Mouse (Mus musculus): ENCODE measurements around the gene Vps45. TPM values are rescaled to one million over a fixed set of nuclear protein-coding genes. Genes with fewer than 3 reads are reported as not detected.
A peak's percentile ranks its signal among the peaks of the same experiment; 100 is the strongest.

The Vps45 gene
- total RNA-seq, 2 experiments from 2014 or later, result 8.2 to 32.3 TPM

GRCm38 (mm10) chr3:96041079-96041478 lies 17.2 kb downstream of the Vps45 start:
- no peak for ATAC-seq (replicated peaks; ENCODE audit: low FRiP score, poor library complexity, severe bottlenecking)

- no peak for ATAC-seq (replicated peaks; ENCODE audit: low FRiP score, poor library complexity, severe bottlenecking)
These were observed 17.6 kb downstream of the Vps45 start for GRCm38 (mm10) chr3:96040663-96041006.

GRCm38 (mm10) chr3:96039857-96040662 lies 18.2 kb downstream of the Vps45 start:
- no peak for ATAC-seq (replicated peaks; ENCODE audit: low FRiP score, poor library complexity, severe bottlenecking)

- ATAC-seq (replicated peaks; ENCODE audit: low FRiP score, poor library complexity, severe bottlenecking), result no peak
These were observed 19.4 kb downstream of the Vps45 start for GRCm38 (mm10) chr3:96038851-96039250.

- ATAC-seq (replicated peaks; ENCODE audit: low FRiP score, poor library complexity, severe bottlenecking), result no peak
These were observed 20.1 kb downstream of the Vps45 start for GRCm38 (mm10) chr3:96038156-96038555.

GRCm38 (mm10) chr3:96036796-96037195 lies 21.5 kb downstream of the Vps45 start:
- ATAC-seq (replicated peaks; ENCODE audit: low FRiP score, poor library complexity, severe bottlenecking), result no peak

GRCm38 (mm10) chr3:96033046-96033445 lies 25.2 kb downstream of the Vps45 start:
- ATAC-seq (replicated peaks; ENCODE audit: low FRiP score, poor library complexity, severe bottlenecking), result no peak

- no peak for ATAC-seq (replicated peaks; ENCODE audit: low FRiP score, poor library complexity, severe bottlenecking)
These were observed 25.6 kb downstream of the Vps45 start for GRCm38 (mm10) chr3:96032652-96033017.

GRCm38 (mm10) chr3:96031991-96032651 lies 26.1 kb downstream of the Vps45 start:
- no peak for ATAC-seq (replicated peaks; ENCODE audit: low FRiP score, poor library complexity, severe bottlenecking)

- no peak for ATAC-seq (replicated peaks; ENCODE audit: low FRiP score, poor library complexity, severe bottlenecking)
These were observed 28.5 kb downstream of the Vps45 start for GRCm38 (mm10) chr3:96029766-96030165.

- no peak for ATAC-seq (replicated peaks; ENCODE audit: low FRiP score, poor library complexity, severe bottlenecking)
These were observed 28.9 kb downstream of the Vps45 start for GRCm38 (mm10) chr3:96029336-96029735.

- ATAC-seq (replicated peaks; ENCODE audit: low FRiP score, poor library complexity, severe bottlenecking), result no peak
These were observed 30.4 kb downstream of the Vps45 start for GRCm38 (mm10) chr3:96027875-96028274.

- peak; percentile 66 for ATAC-seq (replicated peaks; ENCODE audit: low FRiP score, poor library complexity, severe bottlenecking)
These were observed 31.1 kb downstream of the Vps45 start for GRCm38 (mm10) chr3:96027145-96027544.

- ATAC-seq (replicated peaks; ENCODE audit: low FRiP score, poor library complexity, severe bottlenecking), result no peak
These were observed 36.7 kb downstream of the Vps45 start for GRCm38 (mm10) chr3:96021421-96022128.

GRCm38 (mm10) chr3:96020735-96021134 lies 37.5 kb downstream of the Vps45 start:
- no peak for ATAC-seq (replicated peaks; ENCODE audit: low FRiP score, poor library complexity, severe bottlenecking)

- no peak for ATAC-seq (replicated peaks; ENCODE audit: low FRiP score, poor library complexity, severe bottlenecking)
These were observed 40.8 kb downstream of the Vps45 start for GRCm38 (mm10) chr3:96017461-96017860.

GRCm38 (mm10) chr3:96016257-96016889 lies 41.9 kb downstream of the Vps45 start:
- ATAC-seq (replicated peaks; ENCODE audit: low FRiP score, poor library complexity, severe bottlenecking), result peak; percentile 34; the same call in 1 of the 2 replicates

- ATAC-seq (replicated peaks; ENCODE audit: low FRiP score, poor library complexity, severe bottlenecking), result no peak
These were observed 42.6 kb downstream of the Vps45 start for GRCm38 (mm10) chr3:96015681-96016080.

GRCm38 (mm10) chr3:96012805-96013204 lies 45.5 kb downstream of the Vps45 start:
- no peak for ATAC-seq (replicated peaks; ENCODE audit: low FRiP score, poor library complexity, severe bottlenecking)

GRCm38 (mm10) chr3:96008463-96008862 lies 49.8 kb downstream of the Vps45 start:
- ATAC-seq (replicated peaks; ENCODE audit: low FRiP score, poor library complexity, severe bottlenecking), result no peak
